Mouse (Mus musculus): Measurements from ENCODE around the gene Pbx1.

The Pbx1 gene

GRCm38 (mm10) chr1:168079394-168079767 lies 352.7 kb downstream of the Pbx1 start:
- DNase-seq (ENCODE audit: low spot score): no peak

- DNase-seq (ENCODE audit: low spot score): no peak
Observed at GRCm38 (mm10) chr1:168078746-168079393, 353.2 kb downstream of the Pbx1 start.

GRCm38 (mm10) chr1:168071974-168072373 lies 360.1 kb downstream of the Pbx1 start:
- no peak for DNase-seq (ENCODE audit: low spot score)

GRCm38 (mm10) chr1:168070273-168070910 lies 361.7 kb downstream of the Pbx1 start:
- DNase-seq (ENCODE audit: low spot score): no peak

- DNase-seq (ENCODE audit: low spot score): no peak
Observed at GRCm38 (mm10) chr1:168069740-168070139, 362.3 kb downstream of the Pbx1 start.
